Mouse (Mus musculus) MEL (cell line): Measurements from ENCODE around the gene Pigp. TPM values are rescaled to one million over a fixed set of nuclear protein-coding genes. Genes with fewer than 3 reads are reported as not detected.
A peak's percentile ranks its signal among the peaks of the same experiment; 100 is the strongest.

Experiments used
- DNase-seq: peaks from one replicate; pipeline ENCODE4 v3.0.0; 2011; ENCODE audit warnings: low read depth, low spot score
- H3K27ac ChIP-seq: 2 replicates; pipeline ENCODE4 v1.5.1; 2012; ENCODE audit warnings: low read depth, mild to moderate bottlenecking, control low read depth, low read length, moderate library complexity; ENCODE audit not compliant: control insufficient read depth
- H3K27me3 ChIP-seq, 2 experiments: fragments of 150-350 bp in 1 of 2; sonication (generic) in 1 of 2; 2 replicates each; pipeline ENCODE4 v1.6.1; 2012; ENCODE audit warnings: low read length in 2 of 2, mild to moderate bottlenecking in 2 of 2, improper control_type of control experiment in 1 of 2, moderate library complexity in 1 of 2; ENCODE audit not compliant: insufficient read depth in 2 of 2, control insufficient read depth in 1 of 2
- H3K36me3 ChIP-seq, 2 experiments: 2 replicates each; pipeline ENCODE4 v1.6.1; 2012 to 2014; ENCODE audit warnings: low read length in 2 of 2, improper control_type of control experiment in 1 of 2, inconsistent platforms in 1 of 2, mild to moderate bottlenecking in 1 of 2; ENCODE audit not compliant: insufficient read depth in 2 of 2, control insufficient read depth in 1 of 2
- H3K4me1 ChIP-seq, 2 experiments: fragments of 150-350 bp in 1 of 2; sonication (generic) in 1 of 2; 2 replicates each; pipeline ENCODE4 v1.6.1; 2012; ENCODE audit warnings: low read length in 2 of 2, improper control_type of control experiment in 1 of 2, mild to moderate bottlenecking in 1 of 2; ENCODE audit not compliant: insufficient read depth in 2 of 2, control insufficient read depth in 1 of 2
- H3K4me3 ChIP-seq, 2 experiments: fragments of 150-350 bp in 1 of 2; sonication (generic) in 1 of 2; 2 replicates each; pipeline ENCODE4 v1.5.1; 2012; ENCODE audit warnings: low read depth in 2 of 2, low read length in 2 of 2, mild to moderate bottlenecking in 2 of 2, moderate library complexity in 2 of 2, control low read depth in 1 of 2, improper control_type of control experiment in 1 of 2; ENCODE audit not compliant: control insufficient read depth in 1 of 2, insufficient read depth in 1 of 2
- H3K79me2 ChIP-seq: 2 replicates; pipeline ENCODE4 v1.6.1; 2012; ENCODE audit warnings: mild to moderate bottlenecking, low read length, moderate library complexity; ENCODE audit not compliant: control insufficient read depth, poor library complexity, insufficient read depth
- H3K9ac ChIP-seq: 2 replicates; pipeline ENCODE4 v1.6.1; 2012; ENCODE audit warnings: low read depth, mild to moderate bottlenecking, control low read depth, low read length, moderate library complexity; ENCODE audit not compliant: control insufficient read depth, poor library complexity, severe bottlenecking
- H3K9me3 ChIP-seq: fragments of 150-350 bp; sonication (generic); replicated peaks from 2 replicates; pipeline ENCODE4 v1.6.1; 2012; ENCODE audit warnings: mild to moderate bottlenecking, low read length, improper control_type of control experiment, moderate library complexity; ENCODE audit not compliant: insufficient read depth
- BHLHE40 ChIP-seq: IDR thresholded peaks from 2 replicates; pipeline ENCODE4 v1.6.1; 2012; ENCODE audit warnings: low read depth, mild to moderate bottlenecking, inconsistent platforms, low read length, improper control_type of control experiment, borderline replicate concordance
- ELF1 ChIP-seq: IDR thresholded peaks from 2 replicates; pipeline ENCODE4 v1.6.1; 2014; ENCODE audit warnings: low read depth, mild to moderate bottlenecking, inconsistent platforms, low read length, improper control_type of control experiment, moderate library complexity
- EP300 ChIP-seq, 2 experiments: IDR thresholded peaks; 2 replicates each; pipeline ENCODE4 v1.6.1; 2011; ENCODE audit warnings: improper control_type of control experiment in 2 of 2, low read length in 2 of 2, low read depth in 1 of 2, mild to moderate bottlenecking in 1 of 2
- GABPA ChIP-seq: IDR thresholded peaks from 2 replicates; pipeline ENCODE4 v1.6.1; 2012; ENCODE audit warnings: low read depth, mild to moderate bottlenecking, inconsistent platforms, low read length, improper control_type of control experiment, moderate library complexity
- GATA1 ChIP-seq: IDR thresholded peaks from 2 replicates; pipeline ENCODE4 v1.6.1; 2011; ENCODE audit warnings: low read depth, low read length, improper control_type of control experiment
- MAFK ChIP-seq: IDR thresholded peaks from 2 replicates; pipeline ENCODE4 v1.6.1; 2011; ENCODE audit warnings: low read depth, mild to moderate bottlenecking, low read length, improper control_type of control experiment, borderline replicate concordance
- MAX ChIP-seq: IDR thresholded peaks from 2 replicates; pipeline ENCODE4 v1.6.1; 2011; ENCODE audit warnings: low read length, improper control_type of control experiment
- MAZ ChIP-seq: IDR thresholded peaks from 2 replicates; pipeline ENCODE4 v1.6.1; 2012; ENCODE audit warnings: low read depth, mild to moderate bottlenecking, inconsistent platforms, low read length, improper control_type of control experiment
- MXI1 ChIP-seq: IDR thresholded peaks from 2 replicates; pipeline ENCODE4 v1.6.1; 2011; ENCODE audit warnings: mild to moderate bottlenecking, low read depth, low read length, improper control_type of control experiment
- MYB ChIP-seq: IDR thresholded peaks from 2 replicates; pipeline ENCODE4 v1.6.1; 2011; ENCODE audit warnings: mild to moderate bottlenecking, low read depth, low read length, improper control_type of control experiment
- MYC ChIP-seq: IDR thresholded peaks from 2 replicates; pipeline ENCODE4 v1.6.1; 2011; ENCODE audit warnings: low read depth, mild to moderate bottlenecking, low read length, improper control_type of control experiment, moderate library complexity
- RAD21 ChIP-seq: IDR thresholded peaks from 2 replicates; pipeline ENCODE4 v1.6.1; 2011; ENCODE audit warnings: mild to moderate bottlenecking, low read depth, low read length, improper control_type of control experiment
- TAL1 ChIP-seq: IDR thresholded peaks from 2 replicates; pipeline ENCODE4 v1.6.1; 2012; ENCODE audit warnings: mild to moderate bottlenecking, inconsistent platforms, low read length, moderate library complexity, mixed read lengths
- TBP ChIP-seq: IDR thresholded peaks from 2 replicates; pipeline ENCODE4 v1.8.0; 2011; ENCODE audit warnings: low read depth, low read length, improper control_type of control experiment
- TCF12 ChIP-seq: IDR thresholded peaks from 2 replicates; pipeline ENCODE4 v1.6.1; 2014; ENCODE audit warnings: low read depth, mild to moderate bottlenecking, inconsistent platforms, low read length, improper control_type of control experiment, moderate library complexity
- UBTF ChIP-seq: IDR thresholded peaks from 2 replicates; pipeline ENCODE4 v1.6.1; 2012; ENCODE audit warnings: low read depth, mild to moderate bottlenecking, inconsistent platforms, low read length, improper control_type of control experiment, moderate library complexity, borderline replicate concordance; ENCODE audit not compliant: insufficient read depth
- ZKSCAN1 ChIP-seq: IDR thresholded peaks from 2 replicates; pipeline ENCODE4 v1.6.1; 2012; ENCODE audit warnings: low read depth, mild to moderate bottlenecking, inconsistent platforms, low read length, improper control_type of control experiment, moderate library complexity
- polyA plus RNA-seq, 2 experiments: library from polyadenylated mRNA; stranded (reverse) in 1 of 2; unstranded in 1 of 2; fragments of >175 nt in 1 of 2; fragments of >200 nt in 1 of 2; gene quantifications; 2 replicates each; pipeline versions ENCODE4 v1.2.1 to v1.2.4; 2012; ENCODE audit warnings: low replicate concordance in 2 of 2, low read depth in 1 of 2; ENCODE audit not compliant: insufficient read length in 2 of 2, insufficient read depth in 1 of 2, missing spikeins in 1 of 2
- total RNA-seq: library from RNA; depleted of rRNA; stranded (reverse); fragments of 300-350 nt; gene quantifications from 2 replicates; pipeline ENCODE4 v1.2.3, GENCODE M21; 2012

The Pigp gene
- total and polyA plus RNA-seq, 3 experiments, result 27.1 to 47.3 TPM; not detected in 1

GRCm38 (mm10) chr16:94347080-94347731 lies 24.4 kb downstream of the Pigp start:
- H3K36me3 ChIP-seq, result no peaks in the 10 kb centered on the region
- TF ChIP-seq MAZ (no peak), RAD21 (no peak), MAX (no peak), GABPA (no peak), MYC (no peak), MXI1 (no peak), TBP (no peak), BHLHE40 (no peak), GATA1 (no peak), EP300 (IDR thresholded peaks at IDR 0.05; ENCODE audit: low read depth in 1 of 2, low read length in 2 of 2) (no peak), MYB (no peak), TCF12 (no peak), ELF1 (no peak), UBTF (no peak), ZKSCAN1 (no peak), MAFK (no peak), TAL1 (no peak)

GRCm38 (mm10) chr16:94345733-94346132 lies 25.9 kb downstream of the Pigp start:
- H3K9me3 ChIP-seq, result no peaks in the 10 kb centered on the region
- no peaks in the 10 kb centered on the region for H3K79me2 ChIP-seq
- no peak overlapping the region for H3K9ac ChIP-seq
- TF ChIP-seq TCF12 (no peak), MAFK (peak; percentile 14; the same call in 1 of the 2 replicates)
- no peak overlapping the region for H3K4me3 ChIP-seq
- no peak overlapping the region for H3K27ac ChIP-seq
- DNase-seq, result no peak
- H3K36me3 ChIP-seq, result no peaks in the 10 kb centered on the region
- peaks cover 0 to 5% of the 10 kb centered on the region in 2 experiments; a peak in 2 of 4 replicates for H3K27me3 ChIP-seq
- H3K4me1 ChIP-seq, result no peaks in the 10 kb centered on the region

More at GRCm38 (mm10) chr16:94347080-94347731, 24.4 kb downstream of the Pigp start:
- DNase-seq, result no peak
- H3K9me3 ChIP-seq, result no peaks in the 10 kb centered on the region
- H3K4me3 ChIP-seq, result no peak overlapping the region
- H3K4me1 ChIP-seq, result no peaks in the 10 kb centered on the region
- H3K79me2 ChIP-seq, result no peaks in the 10 kb centered on the region
- H3K9ac ChIP-seq, result no peak overlapping the region
- H3K27me3 ChIP-seq, result peaks cover 0 to 5% of the 10 kb centered on the region in 2 experiments; a peak in 2 of 4 replicates
- H3K27ac ChIP-seq, result no peak overlapping the region
